Mouse (Mus musculus): ENCODE results near the gene Usp5. TPM values are rescaled to one million over a fixed set of nuclear protein-coding genes. Genes with fewer than 3 reads are reported as not detected.
"Not testable (repeated sequence)": the region's sequence is repeated elsewhere in the genome, so short reads cannot be mapped to it uniquely, and the experiment has no call there.

Usp5 gene
- total RNA-seq, 2 experiments from 2014 or later = 141 to 148 TPM

GRCm38 (mm10) chr6:124811701-124812560 lies 17.4 kb downstream of the Usp5 start:
- no peak for DNase-seq (ENCODE audit: low spot score in 2 of 2)

- DNase-seq (ENCODE audit: low spot score in 2 of 2) = no peak
Observed at GRCm38 (mm10) chr6:124811403-124811665, 17.9 kb downstream of the Usp5 start.

- not testable (repeated sequence) for DNase-seq (ENCODE audit: low spot score in 2 of 2)
Observed at GRCm38 (mm10) chr6:124810566-124811402, 18.5 kb downstream of the Usp5 start.

DNA sequence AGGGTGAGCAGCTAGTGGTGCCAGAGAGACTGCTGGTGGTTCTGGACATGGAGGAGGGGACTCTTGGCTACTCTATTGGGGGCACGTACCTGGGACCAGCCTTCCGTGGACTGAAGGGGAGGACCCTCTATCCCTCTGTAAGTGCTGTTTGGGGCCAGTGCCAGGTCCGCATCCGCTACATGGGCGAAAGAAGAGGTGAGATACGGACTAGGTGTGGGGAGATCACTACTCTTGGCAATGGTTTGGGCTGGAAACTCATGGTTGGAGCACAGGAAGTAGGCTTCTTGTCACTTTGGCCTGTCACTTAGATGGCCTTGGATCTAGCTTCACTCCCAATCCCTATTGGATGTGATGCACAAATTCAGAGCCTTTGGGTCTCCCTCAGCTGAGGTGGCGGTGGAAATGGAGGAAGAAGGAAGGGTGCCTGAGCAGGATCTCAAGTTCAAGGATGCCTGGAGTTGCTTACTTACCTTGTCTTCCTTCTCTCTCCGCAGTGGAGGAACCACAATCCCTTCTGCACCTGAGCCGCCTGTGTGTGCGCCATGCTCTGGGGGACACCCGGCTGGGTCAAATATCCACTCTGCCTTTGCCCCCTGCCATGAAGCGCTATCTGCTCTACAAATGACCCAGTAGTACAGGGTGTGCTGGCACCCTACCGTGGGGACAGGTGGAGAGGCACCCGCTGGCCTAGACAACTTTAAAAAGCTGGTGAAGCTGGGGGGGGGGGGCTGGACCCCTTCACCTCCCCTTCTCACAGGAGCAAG lies 19.3 kb downstream of the Usp5 start:
- DNase-seq (ENCODE audit: low spot score in 2 of 2) = no peak

GRCm38 (mm10) chr6:124809052-124809774 lies 20.1 kb downstream of the Usp5 start:
- DNase-seq (ENCODE audit: low spot score in 2 of 2) = peak; percentile 68 to 70

DNA sequence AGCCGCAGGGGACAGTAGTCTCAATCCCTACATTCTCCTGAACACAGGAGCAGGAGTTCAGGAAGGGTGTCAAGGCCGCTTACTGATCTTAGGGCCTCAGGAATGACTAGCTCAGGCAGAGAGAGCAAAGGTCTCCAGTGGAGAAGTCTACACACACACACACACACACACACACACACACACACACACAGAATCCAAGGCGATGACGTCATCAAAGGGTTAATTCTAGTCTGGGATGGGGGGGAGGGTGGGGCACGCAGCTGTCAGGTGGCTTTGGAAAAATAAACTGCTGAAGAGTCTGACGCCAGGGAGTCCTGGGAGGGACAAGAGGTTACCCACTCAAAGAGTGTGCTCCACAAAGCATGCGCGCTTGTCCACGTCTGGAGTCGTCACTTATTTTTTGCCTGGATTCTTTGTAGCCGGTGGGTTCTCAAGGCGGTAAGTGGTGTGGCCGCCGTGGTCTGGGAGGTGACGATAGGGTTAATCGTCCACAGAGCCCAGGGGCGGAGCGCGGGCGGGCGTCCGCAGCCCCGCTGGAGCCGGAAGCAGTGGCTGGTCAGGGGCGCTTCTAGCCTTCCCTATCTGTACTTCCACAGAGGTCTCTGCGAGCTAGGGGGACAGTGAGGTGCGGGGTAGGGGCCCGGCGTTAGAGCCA lies 20.8 kb downstream of the Usp5 start, which contains the start of gene Spsb2:
Spsb2 (plus strand) TSS at position 304 of the 655 bp plus-strand sequence.
- DNase-seq (ENCODE audit: low spot score in 2 of 2) = peak; percentile 55 to 57

GRCm38 (mm10) chr6:124807986-124808357 lies 21.3 kb downstream of the Usp5 start:
- DNase-seq (ENCODE audit: low spot score in 2 of 2) = no peak

- no peak for DNase-seq (ENCODE audit: low spot score in 2 of 2)
Observed at GRCm38 (mm10) chr6:124807366-124807765, 21.9 kb downstream of the Usp5 start.

DNA sequence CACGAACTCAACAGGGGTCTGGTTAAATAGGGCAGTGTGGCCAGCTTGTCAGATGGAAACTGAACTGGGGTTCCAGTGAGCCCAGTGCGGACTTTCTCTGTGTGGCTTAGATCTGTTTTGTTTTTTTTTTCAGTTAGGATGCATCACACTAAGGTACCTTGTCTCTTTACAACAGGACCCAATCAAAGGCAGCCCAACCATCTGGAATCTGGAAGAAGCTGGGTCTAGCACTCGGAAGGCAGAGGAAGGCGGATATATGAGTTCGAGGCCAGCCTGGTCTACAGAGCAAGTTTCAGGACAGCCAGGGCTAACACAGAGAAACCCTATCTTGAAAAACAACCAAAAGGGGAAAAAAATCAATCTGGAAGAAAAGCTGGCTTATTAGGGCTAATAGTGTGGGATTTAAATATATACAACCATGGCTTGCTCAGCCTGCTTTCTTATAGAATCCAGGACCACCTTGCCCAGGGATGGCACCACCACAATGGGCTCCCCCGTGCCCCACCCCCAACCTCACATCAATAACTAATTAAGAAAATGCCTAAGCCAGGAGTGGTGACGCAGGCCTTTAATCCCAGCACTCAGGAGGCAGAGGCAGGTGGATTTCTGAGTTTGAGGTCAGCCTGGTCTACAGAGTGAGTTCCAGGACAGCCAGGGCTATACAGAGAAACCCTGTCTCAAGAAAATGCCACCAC lies 22.7 kb downstream of the Usp5 start:
- DNase-seq (ENCODE audit: low spot score in 2 of 2) = no peak

DNA sequence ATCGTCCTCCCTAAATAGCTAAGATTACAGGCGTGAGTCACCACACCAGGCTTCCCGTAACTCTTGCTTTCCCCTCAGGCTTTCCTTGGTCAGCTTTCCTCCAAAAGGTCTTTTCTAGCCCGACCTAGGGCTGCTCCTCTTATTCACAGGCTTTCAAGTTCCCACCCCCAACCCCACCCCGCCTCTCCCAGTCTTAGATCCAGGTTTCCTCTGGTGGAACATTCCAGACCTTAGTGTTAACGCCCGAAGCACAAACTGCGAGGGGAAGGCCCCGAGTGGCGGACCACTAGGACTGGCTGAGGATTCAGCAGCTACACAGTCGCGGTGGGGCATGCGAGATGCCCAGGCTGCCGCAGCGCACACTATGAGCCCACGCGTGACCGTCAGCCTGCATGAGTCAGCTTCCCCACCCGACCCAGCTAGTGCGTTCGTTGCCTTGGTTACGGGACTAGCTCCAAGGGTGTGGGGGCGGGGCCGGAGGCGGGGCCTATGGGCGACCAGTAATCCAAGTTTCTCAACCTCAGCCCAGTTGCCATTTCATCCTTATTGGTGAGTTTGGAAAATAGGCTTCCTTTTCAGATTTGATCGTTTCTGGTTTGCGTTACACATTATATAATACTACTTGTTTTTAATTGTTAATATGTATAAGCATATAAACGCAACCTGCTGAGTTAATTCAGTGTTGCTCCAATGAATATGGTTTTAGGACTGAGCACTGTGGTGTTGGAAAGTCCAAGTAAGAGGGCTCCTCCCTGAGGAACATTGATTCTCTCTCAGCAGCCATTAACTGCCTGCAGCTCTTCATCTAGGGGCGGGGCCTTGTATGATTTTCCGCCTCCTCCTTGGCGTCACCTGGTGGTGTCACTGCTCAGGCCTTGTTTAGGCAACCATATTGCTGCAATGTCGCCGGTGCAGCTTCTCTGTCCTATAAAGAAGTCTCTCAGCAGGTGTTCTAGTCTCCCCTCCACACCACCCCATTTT lies 23.7 kb downstream of the Usp5 start:
- peak; percentile 81 to 93 for DNase-seq (ENCODE audit: low spot score in 2 of 2)

DNA sequence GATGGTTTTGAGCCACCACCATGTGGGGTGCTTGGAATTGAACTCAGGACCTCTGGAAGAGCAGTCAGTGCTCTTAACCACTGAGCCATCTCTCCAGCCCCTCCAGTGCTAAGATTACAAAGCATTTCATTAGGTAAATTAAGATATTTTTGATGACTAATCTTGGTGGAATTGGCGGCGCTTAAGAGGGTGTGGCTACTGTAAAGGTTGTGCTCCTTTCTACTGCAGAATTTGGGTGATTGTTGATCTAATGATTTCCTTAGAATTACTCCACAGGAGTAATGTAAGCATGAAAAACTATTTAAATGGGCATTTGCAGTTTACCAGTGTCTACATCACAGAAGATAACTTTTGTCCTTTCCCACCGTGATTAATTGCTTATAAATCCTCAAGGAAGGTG lies 24.9 kb downstream of the Usp5 start:
- no peak for DNase-seq (ENCODE audit: low spot score in 2 of 2)

- DNase-seq (ENCODE audit: low spot score in 2 of 2) = not testable (repeated sequence)
Observed at GRCm38 (mm10) chr6:124803691-124804090, 25.6 kb downstream of the Usp5 start.

GRCm38 (mm10) chr6:124803061-124803460 lies 26.2 kb downstream of the Usp5 start:
- DNase-seq (ENCODE audit: low spot score in 2 of 2) = no peak

DNA sequence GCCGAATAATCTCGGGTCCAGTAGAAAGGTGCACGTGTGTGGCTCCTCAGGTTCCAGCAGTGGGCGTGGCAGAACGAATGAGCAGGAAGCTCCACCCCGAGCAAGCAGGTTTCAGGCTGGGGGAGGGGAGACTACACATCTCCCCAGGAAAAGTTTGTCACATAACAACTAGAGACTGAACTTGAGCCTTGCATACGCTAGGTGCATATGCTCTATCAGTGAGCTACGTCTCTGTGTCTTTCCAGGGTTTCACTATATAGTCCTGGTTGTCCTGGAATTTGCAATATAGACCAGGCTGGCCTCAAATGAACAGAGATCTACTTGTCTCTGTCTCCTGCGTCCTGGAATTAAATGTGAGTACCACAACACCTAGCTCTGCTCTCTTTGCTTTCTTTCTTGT lies 26.9 kb downstream of the Usp5 start:
- DNase-seq (ENCODE audit: low spot score in 2 of 2) = not testable (repeated sequence)

GRCm38 (mm10) chr6:124796200-124796599 lies 33.1 kb downstream of the Usp5 start:
- no peak for DNase-seq (ENCODE audit: low spot score in 2 of 2)

- no peak for DNase-seq (ENCODE audit: low spot score in 2 of 2)
Observed at GRCm38 (mm10) chr6:124795781-124796180, 33.5 kb downstream of the Usp5 start.

DNA sequence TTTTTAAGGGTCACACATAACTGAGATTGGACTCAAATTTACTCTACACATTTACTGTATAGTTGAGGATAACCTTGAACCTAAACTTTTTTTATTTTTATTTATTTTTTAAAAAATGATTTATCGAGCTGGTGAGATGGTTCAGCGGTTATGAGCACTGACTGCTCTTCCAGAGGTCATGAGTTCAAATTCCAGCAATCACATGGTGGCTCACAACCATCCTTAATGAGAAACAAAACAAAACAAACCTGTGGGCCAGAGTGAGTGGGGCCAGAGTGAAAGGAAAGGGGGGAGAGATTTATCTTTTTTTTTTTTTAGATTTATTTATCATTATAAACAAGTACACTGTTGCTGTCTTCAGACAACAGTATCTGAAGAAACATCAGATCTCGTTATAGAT lies 37.4 kb downstream of the Usp5 start:
- DNase-seq (ENCODE audit: low spot score in 2 of 2) = no peak

DNA sequence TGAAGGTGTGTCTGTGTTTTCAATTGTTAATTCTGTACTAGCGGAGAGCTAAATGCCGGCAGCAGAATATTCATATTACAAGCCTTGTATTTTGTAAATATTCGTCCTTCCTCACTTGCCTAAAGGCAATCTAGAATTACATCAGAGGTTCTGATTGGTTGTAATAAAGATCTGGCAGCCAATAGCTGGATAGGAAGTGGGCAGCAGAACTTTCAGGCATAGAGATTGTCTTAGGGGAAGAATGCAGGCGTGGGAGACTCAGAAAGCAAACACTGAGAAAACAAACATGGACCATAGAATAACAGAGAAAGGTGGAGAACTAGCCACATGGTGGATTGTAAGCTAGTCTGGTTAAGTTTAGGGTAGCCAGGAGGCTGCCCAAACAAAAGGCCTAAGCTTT lies 39.2 kb downstream of the Usp5 start:
- no peak for DNase-seq (ENCODE audit: low spot score in 2 of 2)

DNA sequence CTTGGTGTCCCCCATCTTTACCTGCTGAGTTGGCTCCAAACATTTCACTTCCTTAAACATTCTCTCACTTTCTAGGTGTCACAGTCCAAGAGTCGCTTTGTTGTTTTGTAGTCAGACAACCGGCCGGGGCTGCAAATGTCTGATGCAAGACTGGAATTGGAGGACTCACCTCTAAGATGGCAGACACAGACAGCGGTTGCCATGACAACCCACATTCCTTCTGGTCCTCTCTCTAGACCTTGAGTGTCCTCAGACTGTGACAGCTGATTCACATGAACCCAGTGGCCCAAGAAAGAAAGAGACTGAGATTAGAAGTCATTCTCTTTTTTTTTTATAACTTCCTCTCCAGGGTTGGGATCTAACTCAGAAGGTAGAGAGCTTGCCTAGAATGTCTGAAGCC lies 39.8 kb downstream of the Usp5 start:
- no peak for DNase-seq (ENCODE audit: low spot score in 2 of 2)
